Mouse (Mus musculus): Measurements from ENCODE around the gene Lcmt1.

Gene Lcmt1

DNA sequence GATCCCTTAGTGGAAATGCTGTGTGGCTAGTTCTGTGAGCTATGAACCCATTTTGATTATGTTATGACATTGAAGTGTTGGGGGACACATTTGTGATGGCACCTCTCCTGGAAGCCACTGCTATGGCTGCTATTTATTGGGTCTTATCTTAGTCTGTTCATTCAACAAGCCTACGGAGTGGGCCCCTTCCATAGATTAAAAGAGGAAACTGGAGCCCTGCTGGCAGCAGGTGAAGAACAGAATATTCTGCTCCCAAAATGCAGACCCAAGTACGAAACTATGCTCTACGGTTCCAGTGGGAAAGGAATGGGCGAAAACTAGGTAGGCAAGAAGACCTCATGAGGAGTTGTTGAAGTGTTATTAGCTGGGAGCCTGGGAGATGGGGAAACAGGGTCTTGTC, 88.7 kb downstream of the Lcmt1 start:
- no peak for DNase-seq (ENCODE audit: extremely low spot score)

GRCm38 (mm10) chr7:123459247-123459646, 89.7 kb downstream of the Lcmt1 start:
- DNase-seq (ENCODE audit: extremely low spot score): no peak

DNA sequence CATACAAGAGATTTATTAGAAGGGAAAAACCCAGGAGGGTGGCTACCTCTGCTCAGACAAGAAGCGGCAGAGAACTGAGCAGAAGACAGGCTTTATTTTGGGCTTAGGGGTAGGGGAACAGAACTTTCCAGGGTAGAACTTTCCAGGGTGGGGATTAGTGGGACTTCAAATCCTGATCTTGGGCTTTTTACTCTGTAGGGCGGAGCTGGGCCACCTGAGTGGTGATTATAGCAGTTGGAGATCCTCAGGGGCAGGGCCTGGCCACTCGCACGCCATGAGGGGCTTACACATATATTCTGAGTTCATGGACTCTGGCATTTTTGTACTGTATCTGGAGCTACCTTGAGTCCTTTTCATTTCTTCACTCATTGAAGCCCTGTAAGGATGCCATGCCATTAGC, 91.7 kb downstream of the Lcmt1 start:
- DNase-seq (ENCODE audit: extremely low spot score): no peak

DNA sequence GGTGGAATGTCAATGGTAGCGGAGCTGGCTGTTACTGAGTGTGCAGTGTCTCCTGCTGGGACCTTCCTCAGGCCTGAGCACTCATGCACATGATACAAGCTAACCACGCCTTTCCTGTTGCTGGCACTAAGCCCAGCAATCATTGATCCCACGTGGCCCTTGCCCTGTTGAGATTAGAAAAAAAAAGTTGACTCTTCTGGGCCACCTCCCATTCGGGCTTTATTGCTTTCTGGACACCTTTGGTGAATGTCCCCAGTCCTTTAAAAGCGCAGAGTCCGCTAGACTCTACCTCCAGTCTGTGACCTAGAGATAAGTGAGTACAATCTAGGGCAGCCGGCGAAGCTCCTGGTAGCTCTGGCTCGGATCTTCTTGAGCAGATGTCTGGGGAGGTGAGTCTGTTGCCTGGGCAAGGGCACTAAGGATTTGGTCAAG, 92.5 kb downstream of the Lcmt1 start, which contains the start of gene Aqp8:
TSS of gene Aqp8 (plus strand) at position 222 of the 432 bp plus-strand sequence.
- DNase-seq (ENCODE audit: extremely low spot score): no peak

GRCm38 (mm10) chr7:123463569-123463968, 94.0 kb downstream of the Lcmt1 start:
- DNase-seq (ENCODE audit: extremely low spot score): no peak

- peak; percentile 74 for DNase-seq (ENCODE audit: extremely low spot score)
Observed at GRCm38 (mm10) chr7:123465692-123466387, 96.3 kb downstream of the Lcmt1 start.

- DNase-seq (ENCODE audit: extremely low spot score): no peak
Observed at GRCm38 (mm10) chr7:123467961-123468360, 98.4 kb downstream of the Lcmt1 start.

Measured in embryo, embryonic 9.5 days (tissue).